Comparison of ENCODE assay signal across 29 mouse cellular contexts in genomic region chr1:106177868-106178790, GRCm38 (mm10). TPM values are rescaled to one million over a fixed set of nuclear protein-coding genes. Genes with fewer than 3 reads are reported as not detected.
DNase-seq lines count a peak whose midpoint lies in the region; ATAC-seq and TF ChIP-seq lines count a peak whose summit lies in the region.
"Had no signal": no experiment of that assay in that cellular context is flagged by ENCODE, and none has a peak within 500 bp of the region (broad histone marks: within the 10 kb centered on the region; RNA-seq: fewer than 3 reads in every experiment).

No protein-coding gene starts in this region.

- no peaks in the 10 kb centered on the region for H3K36me3 ChIP-seq in embryonic facial prominence, embryonic 12.5 days
- no peaks in the 10 kb centered on the region for H3K36me3 ChIP-seq in embryonic facial prominence, embryonic 10.5 days (replicated peaks)
- no peaks in the 10 kb centered on the region for H3K36me3 ChIP-seq in heart, embryonic 15.5 days
- no peaks in the 10 kb centered on the region for H3K36me3 ChIP-seq in liver, adult 2 months (ENCODE audit: control insufficient read depth, insufficient read depth, low read length)
- no peaks in the 10 kb centered on the region for H3K36me3 ChIP-seq in liver, postnatal 0 days (replicated peaks; ENCODE audit: insufficient read depth, low read length)
- H3K36me3 ChIP-seq: heart, embryonic 13.5 days; liver, embryonic 15.5 days; lung, embryonic 15.5 days; midbrain, embryonic 10.5 days had no signal

- H3K27me3 ChIP-seq in embryonic facial prominence, embryonic 12.5 days, result no peaks in the 10 kb centered on the region
- H3K27me3 ChIP-seq in embryonic facial prominence, embryonic 10.5 days (replicated peaks; ENCODE audit: low read depth, poor library complexity, severe bottlenecking), result no peaks in the 10 kb centered on the region
- no peaks in the 10 kb centered on the region for H3K27me3 ChIP-seq in heart, embryonic 15.5 days
- H3K27me3 ChIP-seq in liver, adult 2 months (ENCODE audit: control insufficient read depth, insufficient read depth, low read length), result no peaks in the 10 kb centered on the region
- no peaks in the 10 kb centered on the region for H3K27me3 ChIP-seq in liver, postnatal 0 days (ENCODE audit: insufficient read depth, low read length)
- H3K27me3 ChIP-seq: forebrain, embryonic 13.5 days; heart, embryonic 13.5 days; lung, embryonic 15.5 days had no signal

- DNase-seq in embryonic facial prominence, embryonic 10.5 days (ENCODE audit: low spot score), result no peak
- DNase-seq in heart, postnatal 25 days (ENCODE audit: low spot score), result no peak
- DNase-seq in liver, adult 2 months (ENCODE audit: extremely low read depth, low read depth, low spot score), result peak; percentile 78
- no peak for DNase-seq in liver, postnatal 0 days
- no peak for DNase-seq in cerebellum, postnatal 36 days
- DNase-seq: adrenal gland, adult 2 months; cerebellum, adult 2 months; cerebellum, postnatal 14 days; gastrocnemius, postnatal 25 days; heart, adult 18-20 months; kidney, adult 18-20 months; layer of hippocampus, adult 9-11 months; liver; right cerebral cortex, postnatal 25 days; spleen, adult 18-20 months; thymus, adult 18-20 months; thymus, postnatal 25 days had no signal

- peaks cover 17% of the 10 kb centered on the region for H3K4me1 ChIP-seq in embryonic facial prominence, embryonic 12.5 days
- H3K4me1 ChIP-seq in embryonic facial prominence, embryonic 10.5 days, result peaks cover 43% of the 10 kb centered on the region
- H3K4me1 ChIP-seq in heart, embryonic 15.5 days (replicated peaks), result peaks cover 33% of the 10 kb centered on the region
- peaks cover 16% of the 10 kb centered on the region; the same call in 1 of the 2 replicates for H3K4me1 ChIP-seq in liver, adult 2 months (ENCODE audit: control insufficient read depth, insufficient read depth, low read length)
- peaks cover 7% of the 10 kb centered on the region for H3K4me1 ChIP-seq in liver, postnatal 0 days (ENCODE audit: insufficient read depth)
- H3K4me1 ChIP-seq in embryonic fibroblast, embryonic 13.5 days (ENCODE audit: control insufficient read depth, insufficient read depth, low read length), result no peaks in the 10 kb centered on the region

- no peak overlapping the region for H3K9ac ChIP-seq in embryonic facial prominence, embryonic 12.5 days
- no peak overlapping the region for H3K9ac ChIP-seq in heart, embryonic 15.5 days
- H3K9ac ChIP-seq in liver, adult 2 months (ENCODE audit: low read depth, low read length), result no peak overlapping the region
- no peak overlapping the region for H3K9ac ChIP-seq in liver, postnatal 0 days (replicated peaks)
- H3K9ac ChIP-seq: forebrain, embryonic 13.5 days; heart, embryonic 13.5 days; liver, embryonic 15.5 days; lung, embryonic 15.5 days had no signal

- TF ChIP-seq POLR2A in liver, adult 2 months (IDR thresholded peaks at IDR 0.05; ENCODE audit: extremely low read depth, insufficient read depth, low read length), result no peak
- no peak for TF ChIP-seq POLR2A in embryonic fibroblast, embryonic 13.5 days (IDR thresholded peaks at IDR 0.05; ENCODE audit: low read depth, low read length)

- ATAC-seq in embryonic facial prominence, embryonic 12.5 days (ENCODE audit: insufficient number of reproducible peaks, insufficient read depth, low FRiP score, low TSS enrichment), result peak; percentile 79
- ATAC-seq in heart, embryonic 15.5 days (replicated peaks; ENCODE audit: insufficient number of reproducible peaks, insufficient read depth, low FRiP score, low read depth), result no peak
- ATAC-seq in liver, postnatal 0 days, result no peak
- ATAC-seq: forebrain, embryonic 13.5 days; hindbrain, embryonic 16.5 days had no signal

- H3K27ac ChIP-seq in embryonic facial prominence, embryonic 12.5 days, result no peak overlapping the region
- no peak overlapping the region for H3K27ac ChIP-seq in embryonic facial prominence, embryonic 10.5 days (replicated peaks)
- peak overlapping the region; percentile 23; the same call in 1 of the 2 replicates for H3K27ac ChIP-seq in heart, embryonic 15.5 days
- peak overlapping the region; percentile 44 for H3K27ac ChIP-seq in liver, adult 2 months (replicated peaks; ENCODE audit: insufficient read depth, low read depth, low read length)
- no peak overlapping the region for H3K27ac ChIP-seq in liver, postnatal 0 days (ENCODE audit: low read depth)
- peak overlapping the region; percentile 28; the same call in 1 of the 2 replicates for H3K27ac ChIP-seq in embryonic fibroblast, embryonic 13.5 days (ENCODE audit: insufficient read depth, low read length)
- H3K27ac ChIP-seq: forebrain, embryonic 13.5 days; heart, embryonic 13.5 days; kidney, postnatal 0 days; liver, embryonic 15.5 days; lung, embryonic 15.5 days; midbrain, embryonic 10.5 days; stomach, postnatal 0 days had no signal

- no peaks in the 10 kb centered on the region for H3K9me3 ChIP-seq in embryonic facial prominence, embryonic 12.5 days
- H3K9me3 ChIP-seq in embryonic facial prominence, embryonic 10.5 days, result no peaks in the 10 kb centered on the region
- no peaks in the 10 kb centered on the region for H3K9me3 ChIP-seq in heart, embryonic 15.5 days (replicated peaks)
- H3K9me3 ChIP-seq in liver, postnatal 0 days (ENCODE audit: low read length), result no peaks in the 10 kb centered on the region
- H3K9me3 ChIP-seq: forebrain, embryonic 13.5 days; heart, embryonic 13.5 days; liver, embryonic 15.5 days; lung, embryonic 15.5 days; midbrain, embryonic 10.5 days had no signal

- peaks cover 26% of the 10 kb centered on the region for H3K79me2 ChIP-seq in liver, adult 2 months (ENCODE audit: control insufficient read depth, insufficient read depth, low read length)

- H3K4me2 ChIP-seq in embryonic facial prominence, embryonic 12.5 days (replicated peaks), result no peak overlapping the region
- H3K4me2 ChIP-seq in heart, embryonic 15.5 days, result no peak overlapping the region
- H3K4me2 ChIP-seq in liver, postnatal 0 days (ENCODE audit: low read depth, low read length), result no peak overlapping the region
- H3K4me2 ChIP-seq: forebrain, embryonic 13.5 days; heart, embryonic 13.5 days; liver, embryonic 15.5 days; lung, embryonic 15.5 days had no signal

- intact Hi-C loops in heart, postnatal 25 days (cut with DNase I), result loop anchor here (10.0 kb wide), 2 partner anchors 137 to 537 kb away; partner anchors contain the start of gene Bcl2

- TF ChIP-seq CTCF in liver, adult 2 months (IDR thresholded peaks at IDR 0.05; ENCODE audit: low read depth, low read length), result no peak
- no peak for TF ChIP-seq CTCF in liver, postnatal 0 days (IDR thresholded peaks at IDR 0.05; ENCODE audit: low read depth)
- no peak for TF ChIP-seq CTCF in embryonic fibroblast, embryonic 13.5 days (IDR thresholded peaks at IDR 0.05; ENCODE audit: borderline replicate concordance, insufficient read depth, low read length)

- no peak overlapping the region for H3K4me3 ChIP-seq in embryonic facial prominence, embryonic 12.5 days
- H3K4me3 ChIP-seq in embryonic facial prominence, embryonic 10.5 days, result no peak overlapping the region
- no peak overlapping the region for H3K4me3 ChIP-seq in heart, embryonic 15.5 days
- H3K4me3 ChIP-seq in liver, adult 2 months (ENCODE audit: insufficient read depth, low read depth, low read length), result no peak overlapping the region
- no peak overlapping the region for H3K4me3 ChIP-seq in liver, postnatal 0 days (ENCODE audit: low read depth, low read length)
- no peak overlapping the region for H3K4me3 ChIP-seq in embryonic fibroblast, embryonic 13.5 days (ENCODE audit: insufficient read depth, low read length)
- H3K4me3 ChIP-seq: erythroblast, embryonic 14.5 days; forebrain, embryonic 13.5 days; heart, embryonic 13.5 days; liver, embryonic 15.5 days; lung, embryonic 15.5 days; midbrain, embryonic 10.5 days had no signal

- WGBS in embryonic facial prominence, embryonic 12.5 days, result 57% methylated on average over 8 of the region's 8 CpGs
- 73% methylated on average over 8 of the region's 8 CpGs for WGBS in embryonic facial prominence, embryonic 10.5 days
- 79% methylated on average over 8 of the region's 8 CpGs for WGBS in heart, embryonic 15.5 days
- 39% methylated on average over 8 of the region's 8 CpGs for WGBS in liver, adult 2 months
- 70% methylated on average over 8 of the region's 8 CpGs for WGBS in liver, postnatal 0 days (ENCODE audit: insufficient replicate concordance)

- TF ChIP-seq EP300 in liver, postnatal 0 days (IDR thresholded peaks at IDR 0.05; ENCODE audit: low read depth), result no peak

RNA-seq across cellular contexts. Expression of gene Phlpp1, which starts 6.6 kb away (rescaled TPM):
- 5.0 and 5.1 TPM in 2 replicates for polyA plus RNA-seq in embryonic facial prominence, embryonic 12.5 days (2016; fragmentation: Nextera tagmentation; extraction: Ambion mirVana)
- polyA plus RNA-seq in embryonic facial prominence, embryonic 10.5 days (2016; fragmentation: Nextera tagmentation; extraction: Ambion mirVana), result 3.7 and 3.8 TPM in 2 replicates
- polyA plus RNA-seq in heart, embryonic 15.5 days (2015; fragmentation: Nextera tagmentation; extraction: Ambion mirVana), result 4.2 and 4.9 TPM in 2 replicates
- total RNA-seq in heart, postnatal 25 days (2021), result 10 to 100 TPM; 15.9 to 19.0 TPM
- 8.3 and 13.1 TPM in 2 replicates for total RNA-seq in liver, adult 2 months (2014; rRNA removed)
- polyA plus RNA-seq in liver, adult 2 months (2012; rRNA removed), result 7.8 and 8.7 TPM in 2 replicates
- polyA plus RNA-seq in liver, postnatal 0 days (2015; fragmentation: Nextera tagmentation; extraction: Ambion mirVana), result 0.73 and 0.86 TPM in 2 replicates
- polyA plus RNA-seq in embryonic fibroblast, embryonic 13.5 days (2011; ENCODE audit: insufficient read length, low read depth, missing spikeins), result 14.3 and 25.0 TPM in 2 replicates

Comparison
In these comparisons a context has a peak if more than half of its experiments do, and no peak if none do; other contexts are left out.
1. H3K27ac ChIP-seq: peak in heart, embryonic 15.5 days (single experiment), liver, adult 2 months (single experiment) and embryonic fibroblast, embryonic 13.5 days (single experiment); none in embryonic facial prominence, embryonic 12.5 days (single experiment), embryonic facial prominence, embryonic 10.5 days (single experiment) and liver, postnatal 0 days (single experiment).